Mouse (Mus musculus) small intestine, adult 2 months (tissue): Measurements from ENCODE around the gene Tmem8b. TPM values are rescaled to one million over a fixed set of nuclear protein-coding genes. Genes with fewer than 3 reads are reported as not detected.

Experiments used
- H3K27ac ChIP-seq: fragments of 200-500 bp; 2 replicates; pipeline ENCODE4 v1.5.1; 2012; ENCODE audit warnings: low read depth, low read length, control low read depth, inconsistent platforms; ENCODE audit not compliant: insufficient read depth
- H3K27me3 ChIP-seq: fragments of 200-500 bp; 2 replicates; pipeline ENCODE4 v1.6.1; 2012; ENCODE audit warnings: mild to moderate bottlenecking, moderate library complexity, low read length, inconsistent platforms; ENCODE audit not compliant: control insufficient read depth, insufficient read depth
- H3K36me3 ChIP-seq: fragments of 200-500 bp; 2 replicates; pipeline ENCODE4 v1.6.1; 2012; ENCODE audit warnings: mild to moderate bottlenecking, low read length, control low read depth, inconsistent platforms; ENCODE audit not compliant: control insufficient read depth, insufficient read depth
- H3K4me1 ChIP-seq: fragments of 200-500 bp; 2 replicates; pipeline ENCODE4 v1.6.1; 2012; ENCODE audit warnings: low read length, inconsistent platforms, mixed read lengths; ENCODE audit not compliant: control insufficient read depth, insufficient read depth, insufficient read length
- H3K4me3 ChIP-seq: fragments of 200-500 bp; 2 replicates; pipeline ENCODE4 v1.5.1; 2012; ENCODE audit warnings: low read depth, mild to moderate bottlenecking, control low read depth, inconsistent platforms, low read length, moderate library complexity
- CTCF ChIP-seq: fragments of 200-500 bp; IDR thresholded peaks from 2 replicates; pipeline ENCODE4 v1.5.1; 2012; ENCODE audit warnings: low read depth, mild to moderate bottlenecking, control low read depth, inconsistent platforms, low read length, moderate library complexity, mixed read lengths; ENCODE audit not compliant: insufficient replicate concordance, insufficient read length; ENCODE audit errors: extremely low read depth
- POLR2A ChIP-seq: fragments of 200-500 bp; IDR thresholded peaks from 2 replicates; pipeline ENCODE4 v1.6.1; 2012; ENCODE audit warnings: low read depth, mild to moderate bottlenecking, control low read depth, inconsistent platforms, low read length, moderate library complexity
- WGBS: fragments of 180-500 bp; shearing (Covaris S2); methylation state at CpG from one replicate; pipeline ENCODE4 v1.1.7; 2018; 5-methylcytosine and 5-hydroxymethylcytosine counted together
- polyA plus RNA-seq: library from polyadenylated mRNA; depleted of rRNA; stranded (reverse); fragments of >200 nt; gene quantifications from 2 replicates; pipeline ENCODE4 v1.2.3, GENCODE M21; 2012; rRNA removed

Gene Tmem8b
- polyA plus RNA-seq, 1 experiment: 4.3 TPM

- Histone ChIP-seq H3K27ac (no peak overlapping the region), H3K4me1 (no peaks in the 10 kb centered on the region; the same call in 1 of the 2 replicates), H3K36me3 (no peaks in the 10 kb centered on the region), H3K4me3 (no peak overlapping the region), H3K27me3 (no peaks in the 10 kb centered on the region)
- TF ChIP-seq POLR2A (no peak), CTCF (no peak)
- WGBS: 41% methylated on average over 8 of the region's 8 CpGs
Measured at GRCm38 (mm10) chr4:43738989-43739674, 70.4 kb downstream of the Tmem8b start.

- no peak overlapping the region for H3K4me3 ChIP-seq
- H3K36me3 ChIP-seq: no peaks in the 10 kb centered on the region
- H3K27ac ChIP-seq: no peak overlapping the region
- H3K27me3 ChIP-seq: no peaks in the 10 kb centered on the region
- no peaks in the 10 kb centered on the region for H3K4me1 ChIP-seq
- TF ChIP-seq POLR2A: no peak
- no peak for TF ChIP-seq CTCF
- 38% methylated on average over 5 of the region's 5 CpGs for WGBS
Measured at GRCm38 (mm10) chr4:43741526-43741925, 72.8 kb downstream of the Tmem8b start.

Other genes starting within 250 kb of the Tmem8b start
- gene Fam166b, start 239.8 kb upstream of the Tmem8b start, polyA plus RNA-seq: 0.24 TPM in 1 of 2 replicates, not detected in the other
- 45.8 and 77.6 TPM in 2 replicates for gene Tesk1, start 227.0 kb upstream of the Tmem8b start, polyA plus RNA-seq
- 2.8 and 11.4 TPM in 2 replicates for gene Cd72, start 214.3 kb upstream of the Tmem8b start, polyA plus RNA-seq
- gene Sit1, start 185.2 kb upstream of the Tmem8b start, polyA plus RNA-seq: 0.96 and 1.9 TPM in 2 replicates
- gene Ccdc107, start 176.1 kb upstream of the Tmem8b start, polyA plus RNA-seq: 365 and 503 TPM in 2 replicates
- 21.6 and 38.3 TPM in 2 replicates for gene Arhgef39, start 169.3 kb upstream of the Tmem8b start, polyA plus RNA-seq
- gene Car9, start 162.0 kb upstream of the Tmem8b start, polyA plus RNA-seq: 36.6 and 47.7 TPM in 2 replicates
- gene Tpm2, start 145.2 kb upstream of the Tmem8b start, polyA plus RNA-seq: 31.6 and 37.0 TPM in 2 replicates
- 66.9 and 133 TPM in 2 replicates for gene Creb3, start 106.6 kb upstream of the Tmem8b start, polyA plus RNA-seq
- gene Tln1, start 106.3 kb upstream of the Tmem8b start, polyA plus RNA-seq: 47.2 and 78.0 TPM in 2 replicates
- gene Rgp1, start 90.3 kb upstream of the Tmem8b start, polyA plus RNA-seq: 20.2 and 31.9 TPM in 2 replicates
- gene Gba2, start 90.1 kb upstream of the Tmem8b start, polyA plus RNA-seq: 5.3 and 7.6 TPM in 2 replicates
- gene Msmp, start 84.5 kb upstream of the Tmem8b start, polyA plus RNA-seq: not detected in 2 replicates
- 5.8 and 6.3 TPM in 2 replicates for gene Npr2, start 37.0 kb upstream of the Tmem8b start, polyA plus RNA-seq
- gene Spag8, start 15.4 kb upstream of the Tmem8b start, polyA plus RNA-seq: 0.39 and 0.63 TPM in 2 replicates
- gene Hint2, start 12.5 kb upstream of the Tmem8b start, polyA plus RNA-seq: 59.9 and 73.8 TPM in 2 replicates
- gene Fam221b, start 174 bp downstream of the Tmem8b start, polyA plus RNA-seq: not detected in 2 replicates
- not detected in 2 replicates for gene Olfr70, start 31.8 kb downstream of the Tmem8b start, polyA plus RNA-seq
- gene Olfr71, start 41.3 kb downstream of the Tmem8b start, polyA plus RNA-seq: not detected in 2 replicates
- gene Hrct1, start 58.2 kb downstream of the Tmem8b start, polyA plus RNA-seq: 1.0 and 2.0 TPM in 2 replicates
- gene Spaar, start 61.1 kb downstream of the Tmem8b start, polyA plus RNA-seq: 0.28 and 1.1 TPM in 2 replicates
- gene Olfr159, start 102.0 kb downstream of the Tmem8b start, polyA plus RNA-seq: not detected in 2 replicates
- gene Olfr156, start 154.9 kb downstream of the Tmem8b start, polyA plus RNA-seq: not detected in 2 replicates
- 0.04 and 0.10 TPM in 2 replicates for gene Olfr157, start 171.2 kb downstream of the Tmem8b start, polyA plus RNA-seq
- not detected in 2 replicates for gene Olfr155, start 182.6 kb downstream of the Tmem8b start, polyA plus RNA-seq
- 1.3 and 2.1 TPM in 2 replicates for gene Reck, start 206.6 kb downstream of the Tmem8b start, polyA plus RNA-seq